In the genomic region with DNA sequence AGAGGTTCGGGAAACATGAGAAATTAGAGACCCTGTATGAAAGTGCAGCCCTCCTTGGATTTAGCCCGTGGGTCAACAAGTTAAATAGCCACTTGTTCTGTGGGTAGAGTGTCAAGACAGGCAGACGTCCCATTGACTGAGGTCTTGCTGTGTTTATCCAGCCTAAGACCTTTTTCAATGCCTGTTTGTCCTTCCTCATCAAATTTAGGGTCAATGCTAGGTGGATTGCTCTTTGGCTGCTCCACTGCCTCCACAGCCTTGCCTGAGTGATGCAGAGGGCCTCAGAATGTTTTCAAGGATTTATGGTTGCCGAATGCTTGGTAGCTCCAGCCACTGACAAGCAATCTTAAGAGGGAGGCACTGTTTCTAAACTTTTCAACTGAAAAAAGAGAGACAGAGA, we compare ENCODE assay signal across 17 mouse cellular contexts. TPM values are rescaled to one million over a fixed set of nuclear protein-coding genes. Genes with fewer than 3 reads are reported as not detected.
A peak's percentile ranks its signal among the peaks of the same experiment; 100 is the strongest.
DNase-seq lines count a peak whose midpoint lies in the region; ATAC-seq lines count a peak whose summit lies in the region.
"Had no signal": no experiment of that assay in that cellular context is flagged by ENCODE, and none has a peak within 500 bp of the region (broad histone marks: within the 10 kb centered on the region; RNA-seq: fewer than 3 reads in every experiment).

No protein-coding gene starts in this region.

- H3K27me3 ChIP-seq in limb, embryonic 11.5 days (ENCODE audit: control insufficient read depth, insufficient read depth, low read length): peaks cover 87% of the 10 kb centered on the region
- peaks cover 100% of the 10 kb centered on the region for H3K27me3 ChIP-seq in limb, embryonic 10.5 days (ENCODE audit: low read depth, poor library complexity, severe bottlenecking)
- H3K27me3 ChIP-seq in hindbrain, embryonic 14.5 days (ENCODE audit: control insufficient read depth, insufficient read depth, low read length): peaks cover 86% of the 10 kb centered on the region
- peaks cover 73% of the 10 kb centered on the region for H3K27me3 ChIP-seq in midbrain, embryonic 15.5 days (replicated peaks)
- peaks cover 93% of the 10 kb centered on the region for H3K27me3 ChIP-seq in liver, embryonic 12.5 days (replicated peaks)

- H3K4me2 ChIP-seq in limb, embryonic 11.5 days (ENCODE audit: low read depth, severe bottlenecking): no peak overlapping the region
- peak overlapping the region; percentile 52 for H3K4me2 ChIP-seq in hindbrain, embryonic 14.5 days (replicated peaks)
- peak overlapping the region; percentile 37 for H3K4me2 ChIP-seq in midbrain, embryonic 15.5 days
- H3K4me2 ChIP-seq in liver, embryonic 12.5 days: no peak overlapping the region
- H3K4me2 ChIP-seq: heart, embryonic 15.5 days; liver, embryonic 13.5 days had no signal

- no peaks in the 10 kb centered on the region for H3K9me3 ChIP-seq in limb, embryonic 11.5 days (ENCODE audit: control insufficient read depth, low read length)
- no peaks in the 10 kb centered on the region for H3K9me3 ChIP-seq in limb, embryonic 10.5 days (replicated peaks)
- H3K9me3 ChIP-seq in hindbrain, embryonic 14.5 days (ENCODE audit: control insufficient read depth, low read length): no peaks in the 10 kb centered on the region
- H3K9me3 ChIP-seq in midbrain, embryonic 15.5 days: no peaks in the 10 kb centered on the region
- H3K9me3 ChIP-seq in liver, embryonic 12.5 days (replicated peaks): no peaks in the 10 kb centered on the region
- H3K9me3 ChIP-seq: heart, embryonic 15.5 days; liver, embryonic 13.5 days had no signal

- peak; percentile 21 for DNase-seq in limb, embryonic 11.5 days (ENCODE audit: low spot score)
- no peak for DNase-seq in limb, embryonic 10.5 days (ENCODE audit: low spot score)
- no peak for DNase-seq in hindbrain, embryonic 14.5 days (ENCODE audit: low spot score)
- no peak for DNase-seq in left cerebral cortex, adult 8-10 months (ENCODE audit: low spot score in 2 of 2)
- no peak for DNase-seq in thymus, postnatal 14 days
- no peak for DNase-seq in lung, adult 18-20 months
- DNase-seq: kidney, adult 9 months; kidney, postnatal 4 days; liver, embryonic 13.5 days; lung, postnatal 14 days had no signal

- no peaks in the 10 kb centered on the region for H3K4me1 ChIP-seq in limb, embryonic 11.5 days (ENCODE audit: control insufficient read depth, insufficient read depth, low read length)
- no peaks in the 10 kb centered on the region for H3K4me1 ChIP-seq in limb, embryonic 10.5 days
- no peaks in the 10 kb centered on the region for H3K4me1 ChIP-seq in hindbrain, embryonic 14.5 days (replicated peaks; ENCODE audit: control insufficient read depth, insufficient read depth, low read length)
- no peaks in the 10 kb centered on the region for H3K4me1 ChIP-seq in midbrain, embryonic 15.5 days
- no peaks in the 10 kb centered on the region for H3K4me1 ChIP-seq in liver, embryonic 12.5 days
- H3K4me1 ChIP-seq: heart, embryonic 15.5 days; liver, embryonic 13.5 days had no signal

- no peak overlapping the region for H3K9ac ChIP-seq in limb, embryonic 11.5 days (ENCODE audit: low read length)
- peak overlapping the region; percentile 66; the same call in 1 of the 2 replicates for H3K9ac ChIP-seq in hindbrain, embryonic 14.5 days
- no peak overlapping the region for H3K9ac ChIP-seq in midbrain, embryonic 15.5 days
- no peak overlapping the region for H3K9ac ChIP-seq in liver, embryonic 12.5 days
- H3K9ac ChIP-seq: heart, embryonic 15.5 days; liver, embryonic 13.5 days had no signal

- H3K4me3 ChIP-seq in limb, embryonic 11.5 days (ENCODE audit: low read depth, low read length): no peak overlapping the region
- H3K4me3 ChIP-seq in limb, embryonic 10.5 days: no peak overlapping the region
- peak overlapping the region; percentile 6 for H3K4me3 ChIP-seq in hindbrain, embryonic 14.5 days (replicated peaks; ENCODE audit: low read length)
- peak overlapping the region; percentile 5; the same call in 1 of the 2 replicates for H3K4me3 ChIP-seq in midbrain, embryonic 15.5 days
- no peak overlapping the region for H3K4me3 ChIP-seq in liver, embryonic 12.5 days
- H3K4me3 ChIP-seq: heart, embryonic 15.5 days; liver, embryonic 13.5 days had no signal

- H3K36me3 ChIP-seq in limb, embryonic 11.5 days (ENCODE audit: control insufficient read depth, insufficient read depth, low read length): no peaks in the 10 kb centered on the region
- no peaks in the 10 kb centered on the region for H3K36me3 ChIP-seq in limb, embryonic 10.5 days
- no peaks in the 10 kb centered on the region for H3K36me3 ChIP-seq in hindbrain, embryonic 14.5 days (replicated peaks; ENCODE audit: control insufficient read depth, insufficient read depth)
- H3K36me3 ChIP-seq in midbrain, embryonic 15.5 days (replicated peaks): no peaks in the 10 kb centered on the region
- no peaks in the 10 kb centered on the region for H3K36me3 ChIP-seq in liver, embryonic 12.5 days
- H3K36me3 ChIP-seq: heart, embryonic 15.5 days; liver, embryonic 13.5 days had no signal

- H3K27ac ChIP-seq in limb, embryonic 11.5 days (replicated peaks; ENCODE audit: low read depth, low read length): no peak overlapping the region
- H3K27ac ChIP-seq in limb, embryonic 10.5 days: no peak overlapping the region
- peak overlapping the region; percentile 96 for H3K27ac ChIP-seq in hindbrain, embryonic 14.5 days
- H3K27ac ChIP-seq in midbrain, embryonic 15.5 days: peak overlapping the region; percentile 72
- H3K27ac ChIP-seq in liver, embryonic 12.5 days: no peak overlapping the region
- H3K27ac ChIP-seq: heart, embryonic 15.5 days; liver, embryonic 13.5 days had no signal

- 13% methylated on average over 4 of the region's 4 CpGs for WGBS in limb, embryonic 11.5 days
- 19% methylated on average over 4 of the region's 4 CpGs for WGBS in limb, embryonic 10.5 days
- 18% methylated on average over 4 of the region's 4 CpGs for WGBS in hindbrain, embryonic 14.5 days
- WGBS in midbrain, embryonic 15.5 days: 26% methylated on average over 4 of the region's 4 CpGs
- 16% methylated on average over 4 of the region's 4 CpGs for WGBS in liver, embryonic 12.5 days (ENCODE audit: insufficient replicate concordance)

- no peak for ATAC-seq in limb, embryonic 11.5 days (ENCODE audit: insufficient number of reproducible peaks, low FRiP score, low TSS enrichment, low read depth)
- ATAC-seq in hindbrain, embryonic 14.5 days (ENCODE audit: low FRiP score): no peak
- ATAC-seq in midbrain, embryonic 15.5 days (replicated peaks): no peak
- no peak for ATAC-seq in liver, embryonic 12.5 days

RNA-seq across cellular contexts. Expression of a gene that starts 6.0 kb away (rescaled TPM):
- 0.18 and 0.27 TPM in 2 replicates for polyA plus RNA-seq in limb, embryonic 11.5 days (2014; fragmentation: Nextera tagmentation; extraction: Ambion mirVana)
- 0.05 and 0.06 TPM in 2 replicates for polyA plus RNA-seq in limb, embryonic 10.5 days (2016; fragmentation: Nextera tagmentation; extraction: Ambion mirVana)
- 21.4 and 25.1 TPM in 2 replicates for polyA plus RNA-seq in hindbrain, embryonic 14.5 days (2014; fragmentation: Nextera tagmentation; extraction: Ambion mirVana)
- polyA plus RNA-seq in midbrain, embryonic 15.5 days (2015; fragmentation: Nextera tagmentation; extraction: Ambion mirVana): 10.0 and 11.6 TPM in 2 replicates
- total RNA-seq in left cerebral cortex, adult 8-10 months (2022): 10 to 100 TPM; 13.6 to 36.2 (median 24.1) TPM
- not detected in 2 replicates for polyA plus RNA-seq in liver, embryonic 12.5 days (2016; fragmentation: Nextera tagmentation; extraction: Ambion mirVana)
- total RNA-seq: adrenal gland, adult 18-20 months; granulocyte monocyte progenitor cell, adult 5-6 weeks had no signal
- polyA plus RNA-seq: spleen, adult 2 months had no signal

RNA-seq across cellular contexts. Expression of a gene that starts 9.4 kb away (rescaled TPM):
- polyA plus RNA-seq in limb, embryonic 11.5 days (2014; fragmentation: Nextera tagmentation; extraction: Ambion mirVana): 0.34 and 0.37 TPM in 2 replicates
- polyA plus RNA-seq in limb, embryonic 10.5 days (2016; fragmentation: Nextera tagmentation; extraction: Ambion mirVana): 0.05 and 0.24 TPM in 2 replicates
- polyA plus RNA-seq in hindbrain, embryonic 14.5 days (2014; fragmentation: Nextera tagmentation; extraction: Ambion mirVana): 47.8 and 54.9 TPM in 2 replicates
- 53.1 and 59.1 TPM in 2 replicates for polyA plus RNA-seq in midbrain, embryonic 15.5 days (2015; fragmentation: Nextera tagmentation; extraction: Ambion mirVana)
- total RNA-seq in left cerebral cortex, adult 8-10 months (2022): 1 to 10 TPM; 3.2 to 8.1 (median 5.6) TPM
- polyA plus RNA-seq in liver, embryonic 12.5 days (2016; fragmentation: Nextera tagmentation; extraction: Ambion mirVana): not detected in 2 replicates
- total RNA-seq: adrenal gland, adult 18-20 months; ES-E14; granulocyte monocyte progenitor cell, adult 5-6 weeks had no signal
- polyA plus RNA-seq: heart, embryonic 15.5 days; liver, embryonic 13.5 days; spleen, adult 2 months had no signal

Comparison
In these comparisons a context has a peak if more than half of its experiments do, and no peak if none do; other contexts are left out.
1. H3K27ac ChIP-seq: peak in hindbrain, embryonic 14.5 days (single experiment) and midbrain, embryonic 15.5 days (single experiment); none in limb, embryonic 11.5 days (single experiment), limb, embryonic 10.5 days (single experiment) and liver, embryonic 12.5 days (single experiment).
2. H3K4me2 ChIP-seq: peak in hindbrain, embryonic 14.5 days (single experiment) and midbrain, embryonic 15.5 days (single experiment); none in limb, embryonic 11.5 days (single experiment) and liver, embryonic 12.5 days (single experiment).
3. H3K4me3 ChIP-seq: peak in hindbrain, embryonic 14.5 days (single experiment) and midbrain, embryonic 15.5 days (single experiment); none in limb, embryonic 11.5 days (single experiment), limb, embryonic 10.5 days (single experiment) and liver, embryonic 12.5 days (single experiment).
4. RNA of a gene that starts 9.4 kb away (polyA plus RNA-seq): 53.1 to 59.1 TPM in midbrain, embryonic 15.5 days and 47.8 to 54.9 TPM in hindbrain, embryonic 14.5 days; 0.34 to 0.37 TPM in limb, embryonic 11.5 days, 0.05 to 0.24 TPM in limb, embryonic 10.5 days and not detected in liver, embryonic 12.5 days; every median in the first group is over 10 times any median in the second.